Mouse (Mus musculus): Measurements from ENCODE around the gene Pole3. TPM values are rescaled to one million over a fixed set of nuclear protein-coding genes. Genes with fewer than 3 reads are reported as not detected.

Pole3 gene
- polyA plus RNA-seq, 1 experiment from 2014 or later, result 116 TPM

- no peak overlapping the region for H3K9ac ChIP-seq (ENCODE audit: low read depth, low read length)
- ATAC-seq (ENCODE audit: low FRiP score) (no peak), DNase-seq (ENCODE audit: low spot score) (no peak)
- H3K36me3 ChIP-seq (ENCODE audit: control insufficient read depth, insufficient read depth, low read length), result no peaks in the 10 kb centered on the region
- H3K27me3 ChIP-seq (ENCODE audit: control insufficient read depth, insufficient read depth, low read length), result no peaks in the 10 kb centered on the region
- H3K27ac ChIP-seq (ENCODE audit: low read depth, low read length), result no peak overlapping the region
- H3K4me1 ChIP-seq (replicated peaks; ENCODE audit: control insufficient read depth, insufficient read depth, low read length), result no peaks in the 10 kb centered on the region; the same call in 1 of the 2 replicates
- 71% methylated on average over 2 of the region's 2 CpGs for WGBS
- no peak overlapping the region for H3K4me3 ChIP-seq (ENCODE audit: low read depth, low read length)
- no peak overlapping the region for H3K4me2 ChIP-seq (replicated peaks; ENCODE audit: low read depth, low read length)
- no peaks in the 10 kb centered on the region for H3K9me3 ChIP-seq (ENCODE audit: control insufficient read depth, low read length)
Observed at GRCm38 (mm10) chr4:62526256-62526655, 1.4 kb upstream of the Pole3 start.

- Histone ChIP-seq H3K9ac (ENCODE audit: low read depth, low read length) (0 out of 2 replicates have a peak overlapping the region, but pooled peaks have one; percentile 28), H3K4me2 (replicated peaks; ENCODE audit: low read depth, low read length) (peak overlapping the region; percentile 22; the same call in 1 of the 2 replicates), H3K27ac (ENCODE audit: low read depth, low read length) (no peak overlapping the region), H3K36me3 (ENCODE audit: control insufficient read depth, insufficient read depth, low read length) (no peaks in the 10 kb centered on the region), H3K4me3 (ENCODE audit: low read depth, low read length) (peak overlapping the region; percentile 76), H3K27me3 (ENCODE audit: control insufficient read depth, insufficient read depth, low read length) (no peaks in the 10 kb centered on the region), H3K9me3 (ENCODE audit: control insufficient read depth, low read length) (no peaks in the 10 kb centered on the region), H3K4me1 (replicated peaks; ENCODE audit: control insufficient read depth, insufficient read depth, low read length) (no peaks in the 10 kb centered on the region; the same call in 1 of the 2 replicates)
- no peak for DNase-seq (ENCODE audit: low spot score)
- no peak for ATAC-seq (ENCODE audit: low FRiP score)
- under 1% methylated on average over 10 of the region's 10 CpGs for WGBS
Observed at GRCm38 (mm10) chr4:62525489-62525811, 582 bp upstream of the Pole3 start.

DNA sequence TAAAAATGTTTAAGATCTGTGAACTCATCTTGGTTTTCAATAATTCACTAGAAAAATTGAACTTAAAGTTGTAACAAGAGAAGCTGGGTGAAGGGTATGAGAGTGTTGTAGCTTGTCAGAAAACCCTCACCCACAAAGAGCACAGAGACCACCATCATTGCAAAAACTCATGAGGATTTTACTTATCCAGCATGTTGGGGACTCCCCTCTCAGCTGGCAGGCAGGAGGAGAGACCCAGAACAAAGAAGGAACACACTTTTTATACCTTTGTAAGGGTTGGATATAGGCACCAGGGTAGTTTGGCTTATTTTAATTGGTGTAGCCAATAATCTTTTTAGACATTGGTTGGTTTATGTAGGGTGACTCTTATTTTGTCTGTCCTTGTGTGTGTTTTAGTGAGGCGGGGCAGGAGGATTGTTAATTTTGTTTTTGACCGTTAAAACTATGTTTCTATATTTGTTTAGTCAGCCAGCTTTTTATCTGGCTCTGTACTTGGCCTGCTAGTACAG lies 3.9 kb downstream of the Pole3 start:
- WGBS, result 92% methylated on average over 2 of the region's 2 CpGs
- Histone ChIP-seq H3K4me2 (replicated peaks; ENCODE audit: low read depth, low read length) (no peak overlapping the region), H3K9me3 (ENCODE audit: control insufficient read depth, low read length) (no peaks in the 10 kb centered on the region), H3K4me1 (replicated peaks; ENCODE audit: control insufficient read depth, insufficient read depth, low read length) (peaks cover 3% of the 10 kb centered on the region; the same call in 1 of the 2 replicates), H3K27me3 (ENCODE audit: control insufficient read depth, insufficient read depth, low read length) (no peaks in the 10 kb centered on the region), H3K4me3 (ENCODE audit: low read depth, low read length) (no peak overlapping the region), H3K9ac (ENCODE audit: low read depth, low read length) (no peak overlapping the region), H3K36me3 (ENCODE audit: control insufficient read depth, insufficient read depth, low read length) (no peaks in the 10 kb centered on the region), H3K27ac (ENCODE audit: low read depth, low read length) (no peak overlapping the region)
- no peak for DNase-seq (ENCODE audit: low spot score)
- ATAC-seq (ENCODE audit: low FRiP score), result no peak

GRCm38 (mm10) chr4:62519849-62520233 lies 5.0 kb downstream of the Pole3 start, which contains the start of gene Alad:
Gene Alad (minus strand): TSS chr4:62519918.
- Histone ChIP-seq H3K27ac (ENCODE audit: low read depth, low read length) (peak within 1 kb of the TSS; percentile 34), H3K36me3 (ENCODE audit: control insufficient read depth, insufficient read depth, low read length) (no peaks in the 10 kb centered on the region), H3K4me1 (replicated peaks; ENCODE audit: control insufficient read depth, insufficient read depth, low read length) (peaks cover 3% of the 10 kb centered on the region; the same call in 1 of the 2 replicates), H3K9ac (ENCODE audit: low read depth, low read length) (peak within 1 kb of the TSS; percentile 68), H3K4me2 (replicated peaks; ENCODE audit: low read depth, low read length) (peak within 1 kb of the TSS; percentile 62), H3K9me3 (ENCODE audit: control insufficient read depth, low read length) (no peaks in the 10 kb centered on the region), H3K4me3 (ENCODE audit: low read depth, low read length) (peak within 1 kb of the TSS; percentile 48), H3K27me3 (ENCODE audit: control insufficient read depth, insufficient read depth, low read length) (no peaks in the 10 kb centered on the region)
- peak; percentile 88 for ATAC-seq (ENCODE audit: low FRiP score)
- WGBS, result 0% methylated on average over 18 of the region's 37 CpGs
- DNase-seq (ENCODE audit: low spot score), result peak; percentile 89

DNA sequence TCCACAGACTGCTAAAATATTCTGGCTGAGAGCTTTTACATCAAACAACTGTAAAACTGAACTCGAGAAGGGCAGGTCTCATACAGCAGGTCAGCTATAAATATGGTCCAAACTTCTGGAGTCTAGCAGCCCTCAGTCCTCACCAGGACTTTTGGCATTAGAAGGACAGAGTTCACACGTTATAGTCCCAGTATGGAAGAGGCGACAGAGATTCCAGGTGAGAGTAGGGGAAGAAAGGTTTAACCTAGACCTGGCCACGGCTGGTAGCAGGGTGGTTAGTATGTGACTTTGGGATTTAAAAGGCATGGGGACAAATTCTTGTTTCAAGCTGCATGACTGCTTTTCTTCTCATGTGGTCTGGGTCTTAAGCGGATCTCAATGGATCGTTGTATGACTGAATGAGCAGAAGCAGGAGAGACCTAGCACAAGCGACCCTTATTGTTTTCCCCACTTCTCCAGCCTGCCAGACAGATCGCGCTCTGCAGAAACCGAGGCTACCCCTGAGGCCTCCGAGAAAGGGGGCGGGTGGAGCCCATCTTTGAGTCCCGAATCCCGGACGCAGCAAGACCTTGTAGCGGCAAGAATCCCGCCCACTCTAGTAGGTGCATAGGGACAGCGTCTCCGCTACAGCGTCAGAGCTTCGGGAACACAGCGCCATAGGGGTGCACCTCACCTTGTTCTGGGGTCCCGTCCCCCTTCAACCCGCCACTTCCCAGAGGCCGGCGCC lies 5.6 kb downstream of the Pole3 start:
- DNase-seq (ENCODE audit: low spot score), result no peak
- Histone ChIP-seq H3K4me2 (replicated peaks; ENCODE audit: low read depth, low read length) (peak overlapping the region; percentile 62), H3K9me3 (ENCODE audit: control insufficient read depth, low read length) (no peaks in the 10 kb centered on the region), H3K4me1 (replicated peaks; ENCODE audit: control insufficient read depth, insufficient read depth, low read length) (peaks cover 3% of the 10 kb centered on the region; the same call in 1 of the 2 replicates), H3K27ac (ENCODE audit: low read depth, low read length) (peak overlapping the region; percentile 34), H3K36me3 (ENCODE audit: control insufficient read depth, insufficient read depth, low read length) (no peaks in the 10 kb centered on the region), H3K4me3 (ENCODE audit: low read depth, low read length) (peak overlapping the region; percentile 48), H3K9ac (ENCODE audit: low read depth, low read length) (peak overlapping the region; percentile 68), H3K27me3 (ENCODE audit: control insufficient read depth, insufficient read depth, low read length) (no peaks in the 10 kb centered on the region)
- 3% methylated on average over 26 of the region's 26 CpGs for WGBS
- peak; percentile 80 for ATAC-seq (ENCODE audit: low FRiP score)

- peak; percentile 13 for DNase-seq (ENCODE audit: low spot score)
- Histone ChIP-seq H3K27me3 (ENCODE audit: control insufficient read depth, insufficient read depth, low read length) (no peaks in the 10 kb centered on the region), H3K9ac (ENCODE audit: low read depth, low read length) (peak overlapping the region; percentile 68; the same call in 1 of the 2 replicates), H3K4me2 (replicated peaks; ENCODE audit: low read depth, low read length) (peak overlapping the region; percentile 62), H3K27ac (ENCODE audit: low read depth, low read length) (no peak overlapping the region), H3K4me1 (replicated peaks; ENCODE audit: control insufficient read depth, insufficient read depth, low read length) (peaks cover 3% of the 10 kb centered on the region; the same call in 1 of the 2 replicates), H3K9me3 (ENCODE audit: control insufficient read depth, low read length) (no peaks in the 10 kb centered on the region), H3K4me3 (ENCODE audit: low read depth, low read length) (peak overlapping the region; percentile 48), H3K36me3 (ENCODE audit: control insufficient read depth, insufficient read depth, low read length) (no peaks in the 10 kb centered on the region)
- ATAC-seq (ENCODE audit: low FRiP score), result no peak
- WGBS, result 60% methylated on average over 13 of the region's 13 CpGs
Observed at GRCm38 (mm10) chr4:62518416-62519121, 6.3 kb downstream of the Pole3 start.

DNA sequence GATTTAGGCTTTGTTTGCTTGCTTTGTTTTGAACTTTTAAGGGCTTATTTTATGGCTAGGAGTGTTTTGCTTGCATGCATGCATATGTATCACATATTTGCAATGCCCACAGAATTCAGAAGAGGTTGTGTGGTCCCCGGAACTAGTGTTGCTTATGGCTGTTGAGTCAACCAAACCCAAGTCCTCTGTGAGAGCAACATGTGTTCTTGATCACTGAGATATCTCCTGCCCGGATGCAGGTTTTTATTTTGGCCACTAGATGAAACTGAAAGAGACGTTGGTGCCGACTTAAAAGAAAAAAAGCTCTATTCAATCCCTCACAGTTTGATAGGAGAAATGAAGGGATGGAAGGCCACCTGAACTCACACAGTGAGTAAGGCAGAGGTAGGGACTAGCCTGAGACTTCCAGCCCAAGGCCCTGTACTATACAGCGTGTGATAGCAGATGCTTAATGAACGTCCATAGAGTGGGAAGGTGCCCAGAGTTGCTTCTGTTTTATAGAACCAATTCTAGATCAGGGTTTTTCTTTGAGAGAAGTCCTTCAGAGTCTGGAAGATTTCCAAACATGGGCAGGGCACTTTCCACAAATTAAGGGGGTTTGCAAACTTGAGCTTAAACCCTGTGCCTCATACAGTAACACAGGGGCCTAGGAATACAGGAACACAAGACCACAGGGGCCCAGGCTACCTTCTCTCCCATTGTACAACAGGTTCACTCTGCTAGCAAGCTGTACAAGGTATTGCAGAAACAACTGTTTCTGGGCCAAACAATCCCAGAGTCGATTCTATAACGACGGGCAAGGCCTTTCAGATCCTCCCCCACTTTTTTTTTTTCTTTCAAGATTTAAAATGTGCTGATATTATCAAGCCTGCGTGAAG lies 7.1 kb downstream of the Pole3 start:
- Histone ChIP-seq H3K36me3 (ENCODE audit: control insufficient read depth, insufficient read depth, low read length) (no peaks in the 10 kb centered on the region), H3K4me3 (ENCODE audit: low read depth, low read length) (no peak overlapping the region), H3K4me1 (replicated peaks; ENCODE audit: control insufficient read depth, insufficient read depth, low read length) (peaks cover 3% of the 10 kb centered on the region; the same call in 1 of the 2 replicates), H3K9ac (ENCODE audit: low read depth, low read length) (no peak overlapping the region), H3K27ac (ENCODE audit: low read depth, low read length) (0 out of 2 replicates have a peak overlapping the region, but pooled peaks have one; percentile 42), H3K4me2 (replicated peaks; ENCODE audit: low read depth, low read length) (no peak overlapping the region), H3K27me3 (ENCODE audit: control insufficient read depth, insufficient read depth, low read length) (no peaks in the 10 kb centered on the region), H3K9me3 (ENCODE audit: control insufficient read depth, low read length) (no peaks in the 10 kb centered on the region)
- 81% methylated on average over 10 of the region's 10 CpGs for whole genome bisulfite sequencing
- ATAC-seq (ENCODE audit: low FRiP score), result no peak
- no peak for DNase-seq (ENCODE audit: low spot score)

GRCm38 (mm10) chr4:62517046-62517445 lies 7.8 kb downstream of the Pole3 start:
- Histone ChIP-seq H3K4me1 (replicated peaks; ENCODE audit: control insufficient read depth, insufficient read depth, low read length) (peaks cover 3% of the 10 kb centered on the region; the same call in 1 of the 2 replicates), H3K4me2 (replicated peaks; ENCODE audit: low read depth, low read length) (no peak overlapping the region), H3K27ac (ENCODE audit: low read depth, low read length) (0 out of 2 replicates have a peak overlapping the region, but pooled peaks have one; percentile 42), H3K9ac (ENCODE audit: low read depth, low read length) (no peak overlapping the region), H3K36me3 (ENCODE audit: control insufficient read depth, insufficient read depth, low read length) (no peaks in the 10 kb centered on the region), H3K4me3 (ENCODE audit: low read depth, low read length) (no peak overlapping the region), H3K27me3 (ENCODE audit: control insufficient read depth, insufficient read depth, low read length) (no peaks in the 10 kb centered on the region), H3K9me3 (ENCODE audit: control insufficient read depth, low read length) (no peaks in the 10 kb centered on the region)
- WGBS, result 92% methylated on average over 8 of the region's 8 CpGs
- DNase-seq (ENCODE audit: low spot score), result no peak
- no peak for ATAC-seq (ENCODE audit: low FRiP score)
